Mouse (Mus musculus): ENCODE data around the gene Snap25. TPM values are rescaled to one million over a fixed set of nuclear protein-coding genes. Genes with fewer than 3 reads are reported as not detected.
A peak's percentile ranks its signal among the peaks of the same experiment; 100 is the strongest.

Gene Snap25
- polyA plus RNA-seq, 1 experiment from 2014 or later: 0.31 TPM

GRCm38 (mm10) chr2:136682146-136682860 is 30.9 kb upstream of the Snap25 start:
- Histone ChIP-seq H3K4me2 (no peak overlapping the region), H3K36me3 (no peaks in the 10 kb centered on the region), H3K9me3 (no peaks in the 10 kb centered on the region), H3K4me1 (replicated peaks) (peaks cover 14% of the 10 kb centered on the region; the same call in 1 of the 2 replicates), H3K27me3 (no peaks in the 10 kb centered on the region), H3K9ac (replicated peaks) (no peak overlapping the region), H3K4me3 (replicated peaks) (no peak overlapping the region), H3K27ac (no peak overlapping the region)
- ATAC-seq (ENCODE audit: insufficient number of reproducible peaks, insufficient read depth, low FRiP score, low TSS enrichment, low read depth): no peak
- 78% methylated on average over 11 of the region's 11 CpGs for whole genome bisulfite sequencing

GRCm38 (mm10) chr2:136686195-136686594 is 27.1 kb upstream of the Snap25 start:
- Histone ChIP-seq H3K4me1 (replicated peaks) (no peaks in the 10 kb centered on the region), H3K27me3 (no peaks in the 10 kb centered on the region), H3K36me3 (no peaks in the 10 kb centered on the region), H3K9me3 (no peaks in the 10 kb centered on the region), H3K9ac (replicated peaks) (no peak overlapping the region), H3K4me2 (no peak overlapping the region), H3K4me3 (replicated peaks) (no peak overlapping the region), H3K27ac (no peak overlapping the region)
- 64% methylated on average over 3 of the region's 3 CpGs for WGBS
- no peak for ATAC-seq (ENCODE audit: insufficient number of reproducible peaks, insufficient read depth, low FRiP score, low TSS enrichment, low read depth)

GRCm38 (mm10) chr2:136687316-136687715 is 25.9 kb upstream of the Snap25 start:
- Histone ChIP-seq H3K27me3 (no peaks in the 10 kb centered on the region), H3K9me3 (no peaks in the 10 kb centered on the region), H3K27ac (no peak overlapping the region), H3K4me3 (replicated peaks) (no peak overlapping the region), H3K4me2 (no peak overlapping the region), H3K9ac (replicated peaks) (no peak overlapping the region), H3K36me3 (no peaks in the 10 kb centered on the region), H3K4me1 (replicated peaks) (peaks cover 7% of the 10 kb centered on the region; the same call in 1 of the 2 replicates)
- no peak for ATAC-seq (ENCODE audit: insufficient number of reproducible peaks, insufficient read depth, low FRiP score, low TSS enrichment, low read depth)
- 82% methylated on average over 4 of the region's 4 CpGs for WGBS

GRCm38 (mm10) chr2:136689476-136689875 is 23.8 kb upstream of the Snap25 start:
- H3K9ac ChIP-seq (replicated peaks): no peak overlapping the region
- H3K4me1 ChIP-seq (replicated peaks): peaks cover 7% of the 10 kb centered on the region; the same call in 1 of the 2 replicates
- H3K27ac ChIP-seq: no peak overlapping the region
- 83% methylated on average over 4 of the region's 4 CpGs for WGBS
- H3K4me2 ChIP-seq: no peak overlapping the region
- H3K36me3 ChIP-seq: no peaks in the 10 kb centered on the region
- ATAC-seq (ENCODE audit: insufficient number of reproducible peaks, insufficient read depth, low FRiP score, low TSS enrichment, low read depth): no peak
- no peak overlapping the region for H3K4me3 ChIP-seq (replicated peaks)
- H3K9me3 ChIP-seq: no peaks in the 10 kb centered on the region
- no peaks in the 10 kb centered on the region for H3K27me3 ChIP-seq

GRCm38 (mm10) chr2:136691681-136692080 is 21.6 kb upstream of the Snap25 start:
- 77% methylated on average over 1 of the region's 1 CpGs for WGBS
- peaks cover 7% of the 10 kb centered on the region; the same call in 1 of the 2 replicates for H3K4me1 ChIP-seq (replicated peaks)
- no peak overlapping the region for H3K9ac ChIP-seq (replicated peaks)
- ATAC-seq (ENCODE audit: insufficient number of reproducible peaks, insufficient read depth, low FRiP score, low TSS enrichment, low read depth): no peak
- H3K4me3 ChIP-seq (replicated peaks): no peak overlapping the region
- no peaks in the 10 kb centered on the region for H3K36me3 ChIP-seq
- no peaks in the 10 kb centered on the region for H3K9me3 ChIP-seq
- H3K27ac ChIP-seq: no peak overlapping the region
- H3K4me2 ChIP-seq: no peak overlapping the region
- H3K27me3 ChIP-seq: no peaks in the 10 kb centered on the region

- H3K4me3 ChIP-seq (replicated peaks): no peak overlapping the region
- no peak overlapping the region for H3K27ac ChIP-seq
- H3K9me3 ChIP-seq: no peaks in the 10 kb centered on the region
- ATAC-seq (ENCODE audit: insufficient number of reproducible peaks, insufficient read depth, low FRiP score, low TSS enrichment, low read depth): no peak
- WGBS: 82% methylated on average over 3 of the region's 3 CpGs
- no peaks in the 10 kb centered on the region for H3K36me3 ChIP-seq
- no peaks in the 10 kb centered on the region for H3K4me1 ChIP-seq (replicated peaks)
- H3K9ac ChIP-seq (replicated peaks): no peak overlapping the region
- no peaks in the 10 kb centered on the region; the same call in 1 of the 2 replicates for H3K27me3 ChIP-seq
- no peak overlapping the region for H3K4me2 ChIP-seq
These were observed 13.6 kb upstream of the Snap25 start for GRCm38 (mm10) chr2:136699429-136700227.

- no peak for ATAC-seq (ENCODE audit: insufficient number of reproducible peaks, insufficient read depth, low FRiP score, low TSS enrichment, low read depth)
- no peak overlapping the region for H3K4me2 ChIP-seq
- 72% methylated on average over 2 of the region's 2 CpGs for WGBS
These were observed 9.9 kb upstream of the Snap25 start for GRCm38 (mm10) chr2:136703376-136703775.

GRCm38 (mm10) chr2:136711155-136711554 is 2.1 kb upstream of the Snap25 start:
- H3K4me3 ChIP-seq (replicated peaks): no peak overlapping the region
- WGBS: 53% methylated on average over 3 of the region's 3 CpGs
- peaks cover 27% of the 10 kb centered on the region for H3K27me3 ChIP-seq
- H3K4me1 ChIP-seq (replicated peaks): peaks cover 23% of the 10 kb centered on the region
- H3K9ac ChIP-seq (replicated peaks): no peak overlapping the region
- H3K36me3 ChIP-seq: no peaks in the 10 kb centered on the region
- no peaks in the 10 kb centered on the region for H3K9me3 ChIP-seq
- no peak for ATAC-seq (ENCODE audit: insufficient number of reproducible peaks, insufficient read depth, low FRiP score, low TSS enrichment, low read depth)
- no peak overlapping the region for H3K27ac ChIP-seq
- no peak overlapping the region for H3K4me2 ChIP-seq

More at GRCm38 (mm10) chr2:136703376-136703775, 9.9 kb upstream of the Snap25 start:
- Histone ChIP-seq H3K9me3 (no peaks in the 10 kb centered on the region), H3K27me3 (no peaks in the 10 kb centered on the region; the same call in 1 of the 2 replicates), H3K9ac (replicated peaks) (no peak overlapping the region), H3K4me1 (replicated peaks) (no peaks in the 10 kb centered on the region), H3K27ac (no peak overlapping the region), H3K36me3 (no peaks in the 10 kb centered on the region), H3K4me3 (replicated peaks) (no peak overlapping the region)

GRCm38 (mm10) chr2:136711746-136712440 is 1.4 kb upstream of the Snap25 start:
- Histone ChIP-seq H3K27ac (no peak overlapping the region), H3K9me3 (no peaks in the 10 kb centered on the region), H3K4me3 (replicated peaks) (peak overlapping the region; percentile 29), H3K4me2 (peak overlapping the region; percentile 67), H3K27me3 (peaks cover 27% of the 10 kb centered on the region), H3K36me3 (no peaks in the 10 kb centered on the region), H3K9ac (replicated peaks) (no peak overlapping the region), H3K4me1 (replicated peaks) (peaks cover 23% of the 10 kb centered on the region)
- 4% methylated on average over 20 of the region's 28 CpGs for WGBS
- no peak for ATAC-seq (ENCODE audit: insufficient number of reproducible peaks, insufficient read depth, low FRiP score, low TSS enrichment, low read depth)

GRCm38 (mm10) chr2:136712441-136713015 is 725 bp upstream of the Snap25 start:
- Histone ChIP-seq H3K4me2 (peak overlapping the region; percentile 67), H3K9ac (replicated peaks) (no peak overlapping the region), H3K36me3 (no peaks in the 10 kb centered on the region), H3K27ac (no peak overlapping the region), H3K4me1 (replicated peaks) (peaks cover 23% of the 10 kb centered on the region), H3K4me3 (replicated peaks) (peak overlapping the region; percentile 29), H3K9me3 (no peaks in the 10 kb centered on the region), H3K27me3 (peaks cover 27% of the 10 kb centered on the region)
- under 1% methylated on average over 13 of the region's 13 CpGs for WGBS
- no peak for ATAC-seq (ENCODE audit: insufficient number of reproducible peaks, insufficient read depth, low FRiP score, low TSS enrichment, low read depth)

GRCm38 (mm10) chr2:136714008-136714411 is 757 bp downstream of the Snap25 start:
- Histone ChIP-seq H3K4me3 (replicated peaks) (peak overlapping the region; percentile 40; the same call in 1 of the 2 replicates), H3K4me2 (peak overlapping the region; percentile 67), H3K27me3 (peaks cover 27% of the 10 kb centered on the region), H3K36me3 (no peaks in the 10 kb centered on the region), H3K9ac (replicated peaks) (no peak overlapping the region), H3K4me1 (replicated peaks) (peaks cover 23% of the 10 kb centered on the region), H3K9me3 (no peaks in the 10 kb centered on the region), H3K27ac (no peak overlapping the region)
- WGBS: under 1% methylated on average over 22 of the region's 22 CpGs
- peak; percentile 92 for ATAC-seq (ENCODE audit: insufficient number of reproducible peaks, insufficient read depth, low FRiP score, low TSS enrichment, low read depth)
